Mouse (Mus musculus) gastrocnemius, adult 18-20 months (tissue): ENCODE data around the gene Nrip3. TPM values are rescaled to one million over a fixed set of nuclear protein-coding genes. Genes with fewer than 3 reads are reported as not detected.

ENCODE experiments used
- DNase-seq: peaks from one replicate; pipeline ENCODE4 v3.0.0; 2021; ENCODE audit warnings: low spot score
- total RNA-seq, 2 experiments: library from RNA; stranded (reverse); gene quantifications; 2 replicates each; pipeline ENCODE4 v1.2.3; 2021

Nrip3 gene
- total RNA-seq, 2 experiments from 2014 or later, result 0.09 to 0.31 TPM

GRCm38 (mm10) chr7:109767575-109768350, 14.1 kb downstream of the Nrip3 start:
- no peak for DNase-seq

GRCm38 (mm10) chr7:109764009-109764408, 17.8 kb downstream of the Nrip3 start:
- DNase-seq, result no peak

GRCm38 (mm10) chr7:109756291-109756690, 25.5 kb downstream of the Nrip3 start:
- DNase-seq, result no peak

- no peak for DNase-seq
Measured at GRCm38 (mm10) chr7:109754034-109754433, 27.8 kb downstream of the Nrip3 start.

- peak; percentile 76 for DNase-seq
Measured at GRCm38 (mm10) chr7:109752008-109752925, 29.6 kb downstream of the Nrip3 start, which contains the start of gene Tmem9b. Gene Tmem9b, minus strand, starts transcription at chr7:109752875.

GRCm38 (mm10) chr7:109751427-109752007, 30.3 kb downstream of the Nrip3 start:
- no peak for DNase-seq

GRCm38 (mm10) chr7:109747747-109748146, 34.1 kb downstream of the Nrip3 start:
- DNase-seq, result no peak

GRCm38 (mm10) chr7:109741703-109742102, 40.1 kb downstream of the Nrip3 start:
- DNase-seq, result no peak

GRCm38 (mm10) chr7:109741060-109741459, 40.8 kb downstream of the Nrip3 start:
- no peak for DNase-seq

- no peak for DNase-seq
Measured at GRCm38 (mm10) chr7:109739822-109740370, 41.9 kb downstream of the Nrip3 start.

- DNase-seq, result no peak
Measured at GRCm38 (mm10) chr7:109734806-109735205, 47.0 kb downstream of the Nrip3 start.

GRCm38 (mm10) chr7:109731626-109732025, 50.2 kb downstream of the Nrip3 start, which contains the start of gene Ascl3:
Gene Ascl3, minus strand, starts transcription at chr7:109731726.
- DNase-seq, result no peak

- no peak for DNase-seq
Measured at GRCm38 (mm10) chr7:109723697-109724096, 58.1 kb downstream of the Nrip3 start, which contains the start of gene BC051019. Gene BC051019, minus strand, starts transcription at chr7:109723850.

- no peak for DNase-seq
Measured at GRCm38 (mm10) chr7:109723114-109723513, 58.7 kb downstream of the Nrip3 start.

- DNase-seq, result no peak
Measured at GRCm38 (mm10) chr7:109722618-109723017, 59.2 kb downstream of the Nrip3 start.

GRCm38 (mm10) chr7:109719286-109719685, 62.5 kb downstream of the Nrip3 start:
- peak; percentile 36 for DNase-seq

- no peak for DNase-seq
Measured at GRCm38 (mm10) chr7:109713434-109713982, 68.3 kb downstream of the Nrip3 start.

GRCm38 (mm10) chr7:109712198-109712597, 69.6 kb downstream of the Nrip3 start:
- no peak for DNase-seq

GRCm38 (mm10) chr7:109710069-109710468, 71.8 kb downstream of the Nrip3 start:
- DNase-seq, result no peak

- peak; percentile 69 for DNase-seq
Measured at GRCm38 (mm10) chr7:109708961-109709382, 72.9 kb downstream of the Nrip3 start.
